Mouse (Mus musculus) natural killer cell, adult 2 months (primary cell): ENCODE results near the gene Dcaf10.

Source experiments
- DNase-seq, 2 experiments: peaks; one replicate each; pipeline ENCODE4 v3.0.0; 2022; ENCODE audit warnings: low spot score in 2 of 2

The Dcaf10 gene

DNA sequence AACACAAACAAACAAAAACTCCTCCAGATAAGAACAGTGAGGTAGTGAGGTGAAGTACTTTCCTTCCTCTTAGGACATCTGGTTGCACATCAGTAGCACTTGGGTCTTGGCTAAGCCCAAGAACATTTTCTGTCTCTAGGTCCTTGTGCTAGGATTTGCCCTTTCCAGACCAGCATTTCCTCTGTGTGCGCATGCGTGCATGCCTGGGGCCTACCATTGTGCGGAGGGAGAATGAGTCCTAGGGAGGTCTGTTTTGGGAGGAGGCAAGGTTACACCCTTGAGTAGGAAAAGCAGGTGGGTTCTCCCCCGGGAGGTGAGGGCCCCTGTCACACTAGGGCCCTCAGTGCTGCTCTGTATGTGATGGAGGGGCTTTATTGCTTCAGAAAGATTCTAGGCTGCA is 77.2 kb downstream of the Dcaf10 start:
- DNase-seq: no peak

DNA sequence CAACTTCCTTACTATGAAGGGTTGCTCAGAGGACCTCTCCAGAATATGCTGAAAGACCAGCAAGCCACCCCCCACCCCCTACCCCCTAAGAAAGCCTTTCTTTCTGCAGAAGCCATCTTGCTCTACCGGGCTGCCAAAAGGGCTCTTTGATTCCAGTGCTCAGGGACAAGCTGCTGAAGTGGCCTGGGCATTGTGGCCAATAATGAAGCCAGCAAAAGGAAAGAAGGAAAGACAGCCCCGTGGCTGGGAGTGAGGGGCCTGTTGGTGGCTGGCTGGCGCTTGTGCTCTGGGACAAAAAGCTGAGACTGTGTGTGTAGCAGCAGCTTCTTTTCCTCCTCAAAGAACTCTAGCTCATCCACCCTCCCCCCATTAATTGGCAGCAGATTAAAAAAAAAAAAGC is 78.8 kb downstream of the Dcaf10 start:
- no peak for DNase-seq

DNA sequence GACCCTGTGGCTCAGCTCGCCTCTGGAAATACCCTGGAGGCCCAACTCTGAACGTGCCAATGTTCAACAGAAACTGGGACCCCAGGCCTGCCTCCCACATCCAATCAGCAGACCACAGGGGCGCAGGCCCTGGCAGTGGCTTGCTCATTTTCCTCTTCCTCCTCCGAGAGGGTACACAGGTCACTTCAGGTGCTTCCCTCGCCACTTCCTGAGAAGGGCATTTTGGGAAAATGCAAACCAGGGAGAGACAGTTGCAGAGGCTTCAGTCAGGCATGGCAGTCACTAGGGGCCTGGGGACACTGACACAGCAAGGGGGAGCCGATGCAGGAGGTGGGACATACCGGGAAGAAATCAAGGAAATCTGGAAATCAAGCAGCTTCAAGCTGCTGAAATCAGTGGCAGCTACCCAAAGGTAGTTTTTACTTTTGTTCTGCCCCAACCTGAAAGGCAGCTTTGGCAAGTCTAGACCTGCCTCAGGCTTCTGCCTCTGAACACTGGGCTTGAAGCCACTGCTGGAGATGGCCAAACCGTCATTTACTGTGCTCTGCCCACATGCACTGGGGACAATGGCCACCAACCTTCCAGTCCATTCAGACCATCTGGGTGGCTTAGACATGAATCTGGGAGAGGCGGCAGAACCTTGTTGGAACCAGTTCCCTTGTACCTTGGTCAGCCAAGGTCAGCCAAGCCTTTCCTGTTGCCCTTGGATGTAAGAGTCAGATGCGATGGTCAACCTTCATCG is 79.8 kb downstream of the Dcaf10 start:
- DNase-seq: no peak

DNA sequence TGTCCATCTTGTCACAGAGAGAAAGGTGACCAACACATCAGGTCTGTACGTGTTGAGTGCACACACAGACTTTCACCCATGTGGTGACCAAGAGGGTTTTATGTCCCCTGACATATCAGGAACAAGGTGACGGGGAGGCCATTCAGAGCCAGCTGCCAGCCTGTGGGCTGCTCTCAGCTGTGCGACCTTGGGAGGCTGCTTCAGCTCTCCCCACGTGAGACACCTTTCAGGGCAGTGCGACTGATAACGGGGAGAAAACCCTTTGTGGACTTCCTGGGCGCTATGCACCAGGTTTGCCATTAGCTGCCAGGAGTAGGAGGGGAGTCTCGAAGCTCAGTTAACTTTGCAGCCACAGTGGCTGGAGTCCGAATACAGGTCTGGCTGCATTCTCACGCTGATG is 80.7 kb downstream of the Dcaf10 start:
- DNase-seq: no peak

DNA sequence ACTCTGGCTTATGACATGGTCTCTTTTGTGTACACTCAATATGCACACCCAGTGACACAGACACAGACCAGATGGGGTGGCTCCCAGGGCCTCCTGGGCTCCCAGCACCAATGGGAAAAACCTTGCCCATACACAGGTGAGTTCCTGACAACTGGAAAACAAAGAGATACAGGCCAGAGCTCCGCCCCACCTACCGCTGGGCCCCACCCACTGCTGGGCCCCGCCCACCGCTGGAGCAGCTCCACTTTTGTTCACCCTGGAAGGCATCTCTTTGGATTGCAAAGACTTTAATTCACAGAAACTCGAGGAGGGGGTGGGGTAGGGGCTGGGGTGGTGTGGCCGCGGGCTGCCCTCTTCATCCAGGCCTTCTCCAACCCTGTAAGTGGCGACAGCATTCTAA is 81.5 kb downstream of the Dcaf10 start:
- DNase-seq: no peak

DNA sequence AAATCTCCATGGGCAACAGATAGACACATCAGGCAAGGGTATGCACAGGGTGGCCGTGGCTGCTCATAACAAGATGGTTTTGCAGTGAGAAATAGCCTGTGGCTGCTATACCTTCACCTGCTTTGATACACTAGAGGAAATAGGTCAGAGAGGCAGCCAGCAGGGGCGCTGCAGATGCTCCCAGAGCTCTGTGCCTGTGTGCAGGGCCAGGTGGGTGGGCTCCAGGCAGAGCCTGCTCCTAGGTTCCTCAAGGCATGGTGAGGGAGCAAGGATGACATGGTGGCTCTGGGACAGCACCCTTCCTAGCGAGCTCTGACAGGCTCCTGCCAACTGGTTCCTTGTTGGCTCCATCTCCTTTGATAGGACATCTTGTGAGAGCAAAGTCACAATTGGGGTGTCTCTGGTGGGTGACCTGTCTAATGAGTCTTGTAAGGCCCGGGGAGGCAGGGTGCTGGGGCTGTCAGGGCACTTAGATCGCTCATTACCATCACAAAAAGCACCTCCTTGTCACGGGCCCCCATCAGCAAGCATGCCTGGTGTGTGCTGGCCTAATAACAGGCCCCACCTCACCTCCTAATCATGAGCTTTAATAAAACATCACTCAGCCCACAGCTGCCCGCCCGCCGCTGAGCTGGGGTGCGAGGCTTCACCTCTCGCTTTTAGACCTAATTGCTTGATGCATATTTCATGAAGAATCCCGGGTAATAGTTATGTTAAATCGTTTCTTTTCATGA is 85.0 kb downstream of the Dcaf10 start:
- DNase-seq: no peak
